Mouse (Mus musculus): ENCODE results near the gene Zfp114. TPM values are rescaled to one million over a fixed set of nuclear protein-coding genes. Genes with fewer than 3 reads are reported as not detected.

Gene Zfp114
- total and polyA plus RNA-seq, 3 experiments = not detected

DNA sequence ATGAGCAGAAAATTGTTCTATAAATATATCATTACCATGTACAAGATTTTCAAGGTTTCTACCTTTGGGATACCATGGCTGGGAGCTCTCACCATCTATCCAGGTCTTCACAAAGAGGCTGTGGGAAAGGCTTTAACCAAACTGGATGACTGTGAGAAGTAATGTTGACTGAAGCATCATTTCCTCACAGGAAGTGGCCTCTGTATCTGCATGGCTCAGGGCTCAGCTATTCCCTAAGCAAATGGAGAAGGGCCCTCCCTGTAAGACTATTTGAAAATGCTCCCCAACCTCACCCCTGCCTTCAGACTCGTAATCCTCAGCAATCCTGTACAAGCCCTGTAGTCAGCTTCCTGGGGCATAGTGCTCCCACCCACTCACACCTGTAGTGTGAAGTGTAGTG is 12.8 kb downstream of the Zfp114 start:
- Histone ChIP-seq H3K27me3 (ENCODE audit: control insufficient read depth in 1 of 2, insufficient read depth in 2 of 2, low read length in 2 of 2) (no peaks in the 10 kb centered on the region), H3K9me3 (replicated peaks; ENCODE audit: insufficient read depth, low read length) (no peaks in the 10 kb centered on the region), H3K79me2 (ENCODE audit: control insufficient read depth, insufficient read depth, low read length, poor library complexity) (no peaks in the 10 kb centered on the region), H3K9ac (ENCODE audit: control insufficient read depth, low read depth, low read length, poor library complexity, severe bottlenecking) (no peak overlapping the region), H3K4me3 (ENCODE audit: control insufficient read depth in 1 of 2, insufficient read depth in 1 of 2, low read depth in 2 of 2, low read length in 2 of 2) (no peak overlapping the region), H3K4me1 (ENCODE audit: control insufficient read depth in 1 of 2, insufficient read depth in 2 of 2, low read length in 2 of 2) (no peaks in the 10 kb centered on the region), H3K27ac (ENCODE audit: control insufficient read depth, low read depth, low read length) (no peak overlapping the region), H3K36me3 (ENCODE audit: control insufficient read depth in 1 of 2, insufficient read depth in 2 of 2, low read length in 2 of 2) (no peaks in the 10 kb centered on the region)
- TF ChIP-seq MAX (IDR thresholded peaks at IDR 0.05; ENCODE audit: low read length) (no peak), TBP (IDR thresholded peaks at IDR 0.05; ENCODE audit: low read depth, low read length) (no peak), ZKSCAN1 (IDR thresholded peaks at IDR 0.05; ENCODE audit: low read depth, low read length) (no peak), GABPA (IDR thresholded peaks at IDR 0.05; ENCODE audit: low read depth, low read length) (no peak), RAD21 (IDR thresholded peaks at IDR 0.05; ENCODE audit: low read depth, low read length) (no peak), POLR2AphosphoS2 (IDR thresholded peaks at IDR 0.05; ENCODE audit: low read length) (no peak), RCOR1 (IDR thresholded peaks at IDR 0.05; ENCODE audit: low read depth, low read length) (no peak), SMC3 (IDR thresholded peaks at IDR 0.05; ENCODE audit: low read depth, low read length) (no peak), CTCF (IDR thresholded peaks at IDR 0.05 in 2 of 3, conservative IDR thresholded peaks at IDR 0.05 in 1 of 3; ENCODE audit: control insufficient read depth in 1 of 3, insufficient read depth in 1 of 3, low read depth in 2 of 3, low read length in 3 of 3, poor library complexity in 1 of 3, severe bottlenecking in 1 of 3) (no peak), NELFE (IDR thresholded peaks at IDR 0.05; ENCODE audit: low read depth, low read length) (no peak), UBTF (IDR thresholded peaks at IDR 0.05; ENCODE audit: borderline replicate concordance, insufficient read depth, low read depth, low read length) (no peak), BHLHE40 (IDR thresholded peaks at IDR 0.05; ENCODE audit: borderline replicate concordance, low read depth, low read length) (no peak), POLR2A (IDR thresholded peaks at IDR 0.05; ENCODE audit: control insufficient read depth in 1 of 2, insufficient read depth in 1 of 2, low read depth in 1 of 2, low read length in 2 of 2, poor library complexity in 1 of 2) (no peak), MYB (IDR thresholded peaks at IDR 0.05; ENCODE audit: low read depth, low read length) (no peak)
- no peak for DNase-seq (ENCODE audit: low read depth, low spot score)

DNA sequence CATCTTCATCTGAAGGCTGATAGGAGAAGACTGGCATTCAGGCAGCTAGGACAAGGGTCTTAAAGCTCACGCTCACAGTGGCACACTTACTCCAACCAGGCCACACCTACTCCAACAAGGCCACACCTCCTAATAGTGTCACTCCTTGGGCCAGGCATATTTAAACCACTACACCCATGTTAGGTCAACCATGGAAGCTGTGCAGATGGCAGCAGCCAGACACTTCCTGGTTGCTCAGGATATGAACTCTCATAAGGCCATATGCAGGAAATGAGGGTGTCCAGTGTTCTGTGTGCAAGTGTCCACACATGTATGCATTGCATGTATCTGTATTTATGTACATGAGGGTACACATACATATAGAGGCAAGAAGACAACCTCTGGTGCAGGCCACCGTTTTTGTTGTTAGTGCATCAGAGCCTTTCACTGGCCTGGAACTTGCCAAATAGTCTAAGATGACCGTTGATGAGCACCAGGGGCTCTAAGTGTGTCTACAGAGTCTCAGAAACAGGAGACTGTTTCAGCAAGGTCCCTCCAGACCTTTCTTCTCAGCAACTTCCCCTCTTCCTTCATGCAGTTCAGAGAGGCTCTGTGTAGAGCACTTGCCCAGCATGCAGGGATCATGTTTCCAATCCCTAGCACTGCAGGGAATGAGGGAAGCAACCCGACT is 14.2 kb downstream of the Zfp114 start:
- H3K79me2 ChIP-seq (ENCODE audit: control insufficient read depth, insufficient read depth, low read length, poor library complexity) = no peaks in the 10 kb centered on the region
- TF ChIP-seq POLR2A (IDR thresholded peaks at IDR 0.05; ENCODE audit: control insufficient read depth in 1 of 2, insufficient read depth in 1 of 2, low read depth in 1 of 2, low read length in 2 of 2, poor library complexity in 1 of 2) (no peak), SMC3 (IDR thresholded peaks at IDR 0.05; ENCODE audit: low read depth, low read length) (no peak), ZMIZ1 (IDR thresholded peaks at IDR 0.05; ENCODE audit: low read depth, low read length) (no peak), ZNF384 (IDR thresholded peaks at IDR 0.05; ENCODE audit: low read depth, low read length) (no peak), MEF2A (IDR thresholded peaks at IDR 0.05; ENCODE audit: extremely low read depth, insufficient replicate concordance, low read depth, low read length, poor library complexity, severe bottlenecking) (no peak)
- no peaks in the 10 kb centered on the region for H3K9me3 ChIP-seq (replicated peaks; ENCODE audit: insufficient read depth, low read length)
- no peaks in the 10 kb centered on the region for H3K4me1 ChIP-seq (ENCODE audit: control insufficient read depth in 1 of 2, insufficient read depth in 2 of 2, low read length in 2 of 2)
- no peak overlapping the region for H3K4me3 ChIP-seq (ENCODE audit: control insufficient read depth in 1 of 2, insufficient read depth in 1 of 2, low read depth in 2 of 2, low read length in 2 of 2)
- H3K36me3 ChIP-seq (ENCODE audit: control insufficient read depth in 1 of 2, insufficient read depth in 2 of 2, low read length in 2 of 2) = no peaks in the 10 kb centered on the region
- no peak overlapping the region for H3K9ac ChIP-seq (ENCODE audit: control insufficient read depth, low read depth, low read length, poor library complexity, severe bottlenecking)
- DNase-seq (ENCODE audit: low read depth, low spot score) = no peak
- no peak overlapping the region for H3K27ac ChIP-seq (ENCODE audit: control insufficient read depth, low read depth, low read length)
- H3K27me3 ChIP-seq (ENCODE audit: control insufficient read depth in 1 of 2, insufficient read depth in 2 of 2, low read length in 2 of 2) = no peaks in the 10 kb centered on the region

Data from MEL (cell line).